Mouse (Mus musculus) kidney, adult 2 months (tissue): ENCODE data around the gene Ephb3.

Experiments
- CTCF ChIP-seq: fragments of 200-500 bp; conservative IDR thresholded peaks from 2 replicates; pipeline ENCODE4 v1.5.1; 2011; ENCODE audit warnings: low read depth, mild to moderate bottlenecking, control low read depth, low read length, moderate library complexity, mixed read lengths; ENCODE audit not compliant: insufficient read depth, insufficient read length
- POLR2A ChIP-seq: fragments of 200-500 bp; IDR thresholded peaks from one replicate; pipeline ENCODE4 v1.6.1; 2011; ENCODE audit warnings: low read depth, low read length, control low read depth

DNA sequence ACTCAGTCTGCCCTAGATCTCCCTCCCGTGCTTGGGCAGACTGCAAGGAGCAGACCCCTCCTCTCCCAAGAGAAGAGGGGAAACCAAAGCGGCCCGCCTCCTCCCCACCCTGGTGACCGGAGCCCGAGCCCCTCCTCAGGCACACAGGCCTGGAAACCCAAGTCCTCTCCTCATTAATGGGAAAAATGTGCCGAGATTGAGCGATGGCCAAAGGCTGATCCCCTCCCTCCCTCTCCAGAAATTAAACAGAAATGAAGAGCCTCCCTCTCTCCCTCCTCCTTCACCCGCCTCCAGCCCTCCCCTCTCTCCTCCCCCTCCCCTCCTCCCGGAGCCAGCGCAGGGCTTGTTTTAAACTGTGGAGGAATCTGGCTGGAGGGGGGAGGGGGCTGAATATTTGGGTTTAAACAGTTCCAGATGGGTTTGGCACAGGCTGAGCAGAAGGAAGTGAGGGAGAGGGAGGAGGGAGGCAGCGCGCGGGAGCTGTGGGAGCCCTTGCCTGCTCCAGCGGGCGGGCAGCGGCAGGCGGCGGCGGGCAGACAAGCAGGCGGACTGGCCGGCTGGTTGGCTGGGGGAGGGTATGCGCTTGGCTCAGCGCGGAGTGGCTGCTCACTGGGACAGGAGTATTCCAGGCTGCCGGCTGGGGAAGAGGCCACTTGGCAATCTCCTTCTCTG is 6.2 kb downstream of the Ephb3 start:
- TF ChIP-seq CTCF (no peak), POLR2A (no peak)
